Comparison of ENCODE assay signal across 24 mouse cellular contexts in genomic region chr4:57694356-57695136, GRCm38 (mm10). TPM values are rescaled to one million over a fixed set of nuclear protein-coding genes. Genes with fewer than 3 reads are reported as not detected.
DNase-seq lines count a peak whose midpoint lies in the region; ATAC-seq and TF ChIP-seq lines count a peak whose summit lies in the region.
"Had no signal": no experiment of that assay in that cellular context is flagged by ENCODE, and none has a peak within 500 bp of the region (broad histone marks: within the 10 kb centered on the region; RNA-seq: fewer than 3 reads in every experiment).

No protein-coding gene starts in this region.

- 73% methylated on average over 5 of the region's 5 CpGs for WGBS in heart, embryonic 16.5 days
- WGBS in forebrain, embryonic 14.5 days: 83% methylated on average over 5 of the region's 5 CpGs

- H3K4me2 ChIP-seq in heart, embryonic 16.5 days (ENCODE audit: low read depth, low read length): no peak overlapping the region
- no peak overlapping the region for H3K4me2 ChIP-seq in forebrain, embryonic 14.5 days (ENCODE audit: low read length)
- H3K4me2 ChIP-seq: kidney, embryonic 15.5 days; liver, embryonic 15.5 days; midbrain, embryonic 15.5 days; neural tube, embryonic 15.5 days had no signal

- intact Hi-C loops in heart, postnatal 14 days (cut with DNase I): no loop called here

- no peaks in the 10 kb centered on the region for H3K27me3 ChIP-seq in heart, embryonic 16.5 days (ENCODE audit: control insufficient read depth, insufficient read depth, low read length)
- H3K27me3 ChIP-seq in forebrain, embryonic 14.5 days (replicated peaks; ENCODE audit: control insufficient read depth, insufficient read depth, low read length): no peaks in the 10 kb centered on the region
- H3K27me3 ChIP-seq: kidney, embryonic 15.5 days; liver, embryonic 15.5 days; midbrain, embryonic 15.5 days; neural tube, embryonic 15.5 days had no signal

- H3K36me3 ChIP-seq in ES-E14 (ENCODE audit: control insufficient read depth, insufficient read depth, low read length, poor library complexity, severe bottlenecking): no peaks in the 10 kb centered on the region
- peaks cover 30% of the 10 kb centered on the region for H3K36me3 ChIP-seq in heart, embryonic 16.5 days (ENCODE audit: control insufficient read depth, insufficient read depth)
- no peaks in the 10 kb centered on the region for H3K36me3 ChIP-seq in forebrain, embryonic 14.5 days (ENCODE audit: control insufficient read depth, insufficient read depth, low read length)
- H3K36me3 ChIP-seq: kidney, embryonic 15.5 days; liver, embryonic 15.5 days; midbrain, embryonic 15.5 days; neural tube, embryonic 15.5 days had no signal

- DNase-seq in heart, adult 8-10 months (ENCODE audit: low spot score): peak; percentile 29
- no peak for DNase-seq in heart, postnatal 14 days
- DNase-seq in 3T3-L1 (ENCODE audit: low read depth, low spot score) (peak; percentile 32), ES-E14 (ENCODE audit: low read depth, low spot score) (no peak)
- DNase-seq in right cerebral cortex, postnatal 25 days: no peak
- DNase-seq in forebrain, embryonic 14.5 days (ENCODE audit: low spot score): no peak
- DNase-seq: adrenal gland, postnatal 36 days; B cell, adult 2 months; cerebellum, adult 8-10 months; gastrocnemius, postnatal 10 days; kidney, postnatal 4 days; layer of hippocampus, adult 9-11 months; lung, postnatal 10 days; thymus, postnatal 36 days had no signal

- H3K9ac ChIP-seq in ES-E14 (ENCODE audit: insufficient read depth, low read depth, low read length, poor library complexity, severe bottlenecking): no peak overlapping the region
- H3K9ac ChIP-seq in heart, embryonic 16.5 days (ENCODE audit: low read length): no peak overlapping the region
- no peak overlapping the region for H3K9ac ChIP-seq in forebrain, embryonic 14.5 days (ENCODE audit: low read length)
- H3K9ac ChIP-seq: kidney, embryonic 15.5 days; liver, embryonic 15.5 days; midbrain, embryonic 15.5 days; neural tube, embryonic 15.5 days had no signal

- H3K4me3 ChIP-seq in ES-E14 (ENCODE audit: insufficient read depth in 1 of 2, low read depth in 1 of 2, low read length in 2 of 2, poor library complexity in 1 of 2, severe bottlenecking in 1 of 2): no peak overlapping the region
- H3K4me3 ChIP-seq in heart, embryonic 16.5 days (ENCODE audit: low read length): no peak overlapping the region
- no peak overlapping the region for H3K4me3 ChIP-seq in forebrain, embryonic 14.5 days (ENCODE audit: low read depth, low read length)
- H3K4me3 ChIP-seq: embryonic facial prominence, embryonic 10.5 days; kidney, embryonic 15.5 days; liver, embryonic 15.5 days; megakaryocyte, embryonic 14.5 days; midbrain, embryonic 15.5 days; myocyte; neural tube, embryonic 15.5 days had no signal

- H3K4me1 ChIP-seq in ES-E14 (ENCODE audit: control insufficient read depth in 2 of 2, insufficient read depth in 2 of 2, low read length in 2 of 2, poor library complexity in 1 of 2): peaks cover 10 to 32% of the 10 kb centered on the region in 2 experiments
- H3K4me1 ChIP-seq in heart, embryonic 16.5 days (ENCODE audit: control insufficient read depth, insufficient read depth, low read length): no peaks in the 10 kb centered on the region
- no peaks in the 10 kb centered on the region for H3K4me1 ChIP-seq in forebrain, embryonic 14.5 days (ENCODE audit: control insufficient read depth, insufficient read depth, low read length)
- H3K4me1 ChIP-seq: liver, embryonic 15.5 days; midbrain, embryonic 15.5 days; neural tube, embryonic 15.5 days had no signal

- H3K9me3 ChIP-seq in ES-E14 (ENCODE audit: control insufficient read depth, insufficient read depth, low read depth, low read length): no peaks in the 10 kb centered on the region
- H3K9me3 ChIP-seq in heart, embryonic 16.5 days (replicated peaks; ENCODE audit: control insufficient read depth, low read length): no peaks in the 10 kb centered on the region
- H3K9me3 ChIP-seq in forebrain, embryonic 14.5 days (replicated peaks; ENCODE audit: control insufficient read depth, low read length): no peaks in the 10 kb centered on the region
- H3K9me3 ChIP-seq: embryonic facial prominence, embryonic 10.5 days; kidney, embryonic 15.5 days; liver, embryonic 15.5 days; midbrain, embryonic 15.5 days; neural tube, embryonic 15.5 days had no signal

- in situ Hi-C loops in ES-E14 (cut with MboI; ENCODE audit: low sequenced_read_pairs in 2 of 2, unreplicated experiment in 2 of 2): no loop called here

- 0 out of 2 replicates have a peak, but pooled peaks have one; percentile 41 for ATAC-seq in heart, embryonic 16.5 days (replicated peaks; ENCODE audit: extremely low read depth, insufficient read depth, low FRiP score)
- no peak for ATAC-seq in forebrain, embryonic 14.5 days
- ATAC-seq: hindbrain, embryonic 16.5 days; intestine, embryonic 16.5 days; midbrain, embryonic 15.5 days had no signal

- H3K27ac ChIP-seq in ES-E14 (ENCODE audit: insufficient read depth, low read depth, low read length, poor library complexity, severe bottlenecking): peak overlapping the region; percentile 66; the same call in 1 of the 2 replicates
- peak overlapping the region; percentile 7; the same call in 1 of the 2 replicates for H3K27ac ChIP-seq in heart, embryonic 16.5 days (ENCODE audit: low read length)
- no peak overlapping the region for H3K27ac ChIP-seq in forebrain, embryonic 14.5 days (ENCODE audit: low read depth, low read length)
- H3K27ac ChIP-seq: embryonic facial prominence, embryonic 10.5 days; kidney, embryonic 15.5 days; liver, embryonic 15.5 days; midbrain, embryonic 15.5 days; neural tube, embryonic 15.5 days had no signal

TF ChIP-seq in ES-E14, 5 proteins besides CTCF, POLR2A, EP300 and RAD21:
- TF ChIP-seq ZNF384 (IDR thresholded peaks at IDR 0.05; ENCODE audit: low read depth, low read length): no peak
TF ChIP-seq in ES-E14: peak in this region for 0.

RNA-seq across cellular contexts. Expression of gene Akap2, which starts 22.9 kb away (rescaled TPM):
- total RNA-seq in heart, adult 8-10 months (2022): 100 to 1,000 TPM in 1 of 4 experiments, 10 to 100 TPM in 3; 75.6 to 100 (median 97.5) TPM
- 100 to 1,000 TPM; 110 to 116 TPM for total RNA-seq in heart, postnatal 14 days (2021)
- 29.0 and 35.7 TPM in 2 replicates for total RNA-seq in ES-E14 (2012; rRNA removed)
- 42.4 and 53.8 TPM in 2 replicates for polyA plus RNA-seq in heart, embryonic 16.5 days (2015; fragmentation: Nextera tagmentation; extraction: Ambion mirVana)
- 5.0 and 5.7 TPM in 2 replicates for polyA plus RNA-seq in forebrain, embryonic 14.5 days (2014; fragmentation: Nextera tagmentation; extraction: Ambion mirVana)

Comparison
In these comparisons a context has a peak if more than half of its experiments do, and no peak if none do; other contexts are left out.
1. DNase-seq: peak in heart, adult 8-10 months (single experiment) and 3T3-L1 (single experiment); none in heart, postnatal 14 days (0 of 2), ES-E14 (single experiment), right cerebral cortex, postnatal 25 days (single experiment) and forebrain, embryonic 14.5 days (single experiment).